Mouse (Mus musculus): Measurements from ENCODE around the gene Specc1l. TPM values are rescaled to one million over a fixed set of nuclear protein-coding genes. Genes with fewer than 3 reads are reported as not detected.
A peak's percentile ranks its signal among the peaks of the same experiment; 100 is the strongest.

Gene Specc1l
- total and polyA plus RNA-seq, 2 experiments = 5.3 to 10.8 TPM

DNA sequence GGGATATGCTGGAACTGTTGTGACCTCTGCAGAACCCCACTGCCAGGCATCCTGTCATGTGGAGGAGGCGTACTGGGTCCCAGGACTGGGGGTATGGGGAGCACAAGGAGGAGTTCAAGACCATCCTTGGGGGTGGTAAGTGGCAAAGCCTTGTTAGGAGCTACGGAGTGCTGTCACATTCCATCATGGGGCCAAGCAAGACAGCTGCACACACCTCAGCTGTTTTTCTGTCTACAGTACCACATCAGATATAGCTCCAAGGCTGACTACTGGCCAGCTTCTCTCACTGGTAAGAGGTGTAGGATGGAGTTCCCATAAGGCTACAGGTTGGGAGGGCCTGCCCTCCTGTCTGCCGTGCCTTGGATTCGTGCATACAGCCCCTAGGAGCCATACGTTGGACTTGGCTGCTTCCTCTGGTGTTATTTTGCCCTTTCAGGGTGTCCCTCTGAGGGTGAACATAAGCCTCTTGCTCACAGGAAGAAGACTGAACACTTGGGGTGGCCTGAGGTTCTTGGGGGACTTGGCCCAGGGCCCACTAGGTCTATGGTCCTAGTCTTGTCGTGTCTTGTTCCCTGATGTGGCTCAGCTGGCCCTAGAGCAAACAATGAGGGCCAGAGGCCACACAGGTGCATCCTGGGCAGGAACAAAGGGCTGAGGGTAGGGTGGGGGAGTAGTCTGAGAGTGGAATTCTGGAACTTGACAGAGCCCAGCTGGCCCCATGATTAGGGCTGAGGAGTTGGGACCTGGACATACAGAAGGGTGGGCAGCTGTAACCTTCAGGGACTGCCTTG is 102.5 kb downstream of the Specc1l start:
- no peaks in the 10 kb centered on the region for H3K79me2 ChIP-seq (ENCODE audit: control insufficient read depth, insufficient read depth, low read length)
- H3K36me3 ChIP-seq (ENCODE audit: control insufficient read depth, insufficient read depth, low read length) = peaks cover 4% of the 10 kb centered on the region; the same call in 1 of the 2 replicates
- no peak overlapping the region for H3K4me3 ChIP-seq (ENCODE audit: insufficient read depth, low read depth, low read length)
- WGBS = 56% methylated on average over 6 of the region's 6 CpGs
- H3K4me1 ChIP-seq (ENCODE audit: control insufficient read depth, insufficient read depth, low read length) = no peaks in the 10 kb centered on the region
- H3K9ac ChIP-seq (ENCODE audit: low read depth, low read length) = no peak overlapping the region
- no peak for DNase-seq (ENCODE audit: extremely low read depth, low read depth, low spot score)
- H3K27me3 ChIP-seq (ENCODE audit: control insufficient read depth, insufficient read depth, low read length) = peaks cover 5% of the 10 kb centered on the region; the same call in 1 of the 2 replicates
- no peak overlapping the region for H3K27ac ChIP-seq (replicated peaks; ENCODE audit: insufficient read depth, low read depth, low read length)
- TF ChIP-seq POLR2A (IDR thresholded peaks at IDR 0.05; ENCODE audit: extremely low read depth, insufficient read depth, low read length) = no peak
- no peak for TF ChIP-seq CTCF (IDR thresholded peaks at IDR 0.05; ENCODE audit: low read depth, low read length)

GRCm38 (mm10) chr10:75315756-75316155 is 103.9 kb downstream of the Specc1l start:
- Histone ChIP-seq H3K79me2 (ENCODE audit: control insufficient read depth, insufficient read depth, low read length) (no peaks in the 10 kb centered on the region; the same call in 1 of the 2 replicates), H3K4me3 (ENCODE audit: insufficient read depth, low read depth, low read length) (no peak overlapping the region), H3K27ac (replicated peaks; ENCODE audit: insufficient read depth, low read depth, low read length) (no peak overlapping the region), H3K27me3 (ENCODE audit: control insufficient read depth, insufficient read depth, low read length) (peaks cover 5% of the 10 kb centered on the region), H3K9ac (ENCODE audit: low read depth, low read length) (no peak overlapping the region), H3K4me1 (ENCODE audit: control insufficient read depth, insufficient read depth, low read length) (no peaks in the 10 kb centered on the region), H3K36me3 (ENCODE audit: control insufficient read depth, insufficient read depth, low read length) (no peaks in the 10 kb centered on the region; the same call in 1 of the 2 replicates)
- 78% methylated on average over 8 of the region's 8 CpGs for WGBS
- DNase-seq (ENCODE audit: extremely low read depth, low read depth, low spot score) = no peak
- no peak for TF ChIP-seq CTCF (IDR thresholded peaks at IDR 0.05; ENCODE audit: low read depth, low read length)
- no peak for TF ChIP-seq POLR2A (IDR thresholded peaks at IDR 0.05; ENCODE audit: extremely low read depth, insufficient read depth, low read length)

GRCm38 (mm10) chr10:75316472-75316871 is 104.6 kb downstream of the Specc1l start:
- H3K79me2 ChIP-seq (ENCODE audit: control insufficient read depth, insufficient read depth, low read length) = no peaks in the 10 kb centered on the region; the same call in 1 of the 2 replicates
- H3K27ac ChIP-seq (replicated peaks; ENCODE audit: insufficient read depth, low read depth, low read length) = no peak overlapping the region
- H3K36me3 ChIP-seq (ENCODE audit: control insufficient read depth, insufficient read depth, low read length) = no peaks in the 10 kb centered on the region
- no peak for DNase-seq (ENCODE audit: extremely low read depth, low read depth, low spot score)
- WGBS = 17% methylated on average over 8 of the region's 9 CpGs
- no peaks in the 10 kb centered on the region for H3K4me1 ChIP-seq (ENCODE audit: control insufficient read depth, insufficient read depth, low read length)
- TF ChIP-seq POLR2A (IDR thresholded peaks at IDR 0.05; ENCODE audit: extremely low read depth, insufficient read depth, low read length) (no peak), CTCF (IDR thresholded peaks at IDR 0.05; ENCODE audit: low read depth, low read length) (no peak)
- peaks cover 5% of the 10 kb centered on the region for H3K27me3 ChIP-seq (ENCODE audit: control insufficient read depth, insufficient read depth, low read length)
- H3K4me3 ChIP-seq (ENCODE audit: insufficient read depth, low read depth, low read length) = peak overlapping the region; percentile 67; the same call in 1 of the 2 replicates
- peak overlapping the region; percentile 24; the same call in 1 of the 2 replicates for H3K9ac ChIP-seq (ENCODE audit: low read depth, low read length)

DNA sequence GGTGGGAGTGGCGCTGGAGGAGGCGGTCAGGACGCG is 104.8 kb downstream of the Specc1l start, which contains the start of gene Adora2a:
Adora2a (plus strand) TSS at position 6 of the 36 bp plus-strand sequence.
- H3K27me3 ChIP-seq (ENCODE audit: control insufficient read depth, insufficient read depth, low read length) = peaks cover 5% of the 10 kb centered on the region
- DNase-seq (ENCODE audit: extremely low read depth, low read depth, low spot score) = no peak
- no peaks in the 10 kb centered on the region for H3K4me1 ChIP-seq (ENCODE audit: control insufficient read depth, insufficient read depth, low read length)
- peak within 1 kb of the TSS; percentile 33 for H3K27ac ChIP-seq (replicated peaks; ENCODE audit: insufficient read depth, low read depth, low read length)
- peak within 1 kb of the TSS; percentile 71 for H3K9ac ChIP-seq (ENCODE audit: low read depth, low read length)
- WGBS = 7% methylated on average over 4 of the region's 4 CpGs
- no peaks in the 10 kb centered on the region for H3K36me3 ChIP-seq (ENCODE audit: control insufficient read depth, insufficient read depth, low read length)
- TF ChIP-seq CTCF (IDR thresholded peaks at IDR 0.05; ENCODE audit: low read depth, low read length) = no peak
- TF ChIP-seq POLR2A (IDR thresholded peaks at IDR 0.05; ENCODE audit: extremely low read depth, insufficient read depth, low read length) = no peak
- no peaks in the 10 kb centered on the region; the same call in 1 of the 2 replicates for H3K79me2 ChIP-seq (ENCODE audit: control insufficient read depth, insufficient read depth, low read length)
- peak within 1 kb of the TSS; percentile 67 for H3K4me3 ChIP-seq (ENCODE audit: insufficient read depth, low read depth, low read length)

DNA sequence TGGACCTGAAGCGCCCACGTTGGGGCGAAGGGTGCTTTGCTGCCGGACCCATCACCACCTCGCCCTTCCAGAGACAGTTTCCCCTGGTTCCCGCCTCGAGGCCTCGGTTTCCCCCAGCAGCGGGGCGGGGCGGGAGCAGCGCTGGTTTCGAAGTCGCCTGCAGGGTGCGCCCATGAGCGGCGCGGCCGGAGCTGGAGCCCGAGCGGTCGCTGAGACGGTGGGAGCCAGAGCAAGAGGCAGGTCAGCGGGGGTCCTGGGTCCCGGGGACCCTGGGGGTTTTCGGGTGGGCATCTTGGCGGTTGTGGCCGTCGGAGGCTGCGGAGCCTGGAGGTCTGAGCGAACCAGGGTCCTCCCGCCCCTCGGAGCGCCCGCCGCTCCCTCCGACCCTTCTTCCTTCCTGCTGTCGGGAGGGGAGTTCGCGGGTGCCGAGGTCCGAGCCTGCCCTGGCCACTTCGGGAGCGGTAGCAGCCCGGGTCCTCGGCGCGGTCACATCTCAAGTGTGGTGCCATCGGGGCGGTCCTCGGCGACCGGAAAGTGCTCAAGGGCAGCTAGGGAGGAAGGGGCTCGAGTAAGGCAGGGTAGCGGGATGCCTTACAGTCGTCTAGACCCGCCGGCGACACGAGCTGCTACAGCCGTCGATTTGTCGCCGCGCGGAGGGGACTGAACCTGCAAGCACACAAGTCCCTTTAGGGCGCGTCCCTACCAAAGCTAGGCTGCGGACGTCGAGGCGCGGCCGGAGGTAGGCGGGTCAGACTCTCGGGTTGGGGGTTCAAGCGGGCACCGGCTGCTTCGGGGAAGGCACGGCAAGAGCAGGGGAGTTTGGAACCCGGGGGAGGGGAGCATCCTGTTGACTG is 105.3 kb downstream of the Specc1l start:
- H3K27ac ChIP-seq (replicated peaks; ENCODE audit: insufficient read depth, low read depth, low read length) = peak overlapping the region; percentile 33
- DNase-seq (ENCODE audit: extremely low read depth, low read depth, low spot score) = no peak
- under 1% methylated on average over 79 of the region's 81 CpGs for WGBS

More for the DNA sequence above, 105.3 kb downstream of the Specc1l start:
- peak overlapping the region; percentile 67 for H3K4me3 ChIP-seq (ENCODE audit: insufficient read depth, low read depth, low read length)
- H3K36me3 ChIP-seq (ENCODE audit: control insufficient read depth, insufficient read depth, low read length) = no peaks in the 10 kb centered on the region
- no peaks in the 10 kb centered on the region; the same call in 1 of the 2 replicates for H3K79me2 ChIP-seq (ENCODE audit: control insufficient read depth, insufficient read depth, low read length)
- H3K9ac ChIP-seq (ENCODE audit: low read depth, low read length) = peak overlapping the region; percentile 71
- H3K4me1 ChIP-seq (ENCODE audit: control insufficient read depth, insufficient read depth, low read length) = no peaks in the 10 kb centered on the region
- peaks cover 5% of the 10 kb centered on the region for H3K27me3 ChIP-seq (ENCODE audit: control insufficient read depth, insufficient read depth, low read length)
- TF ChIP-seq CTCF (IDR thresholded peaks at IDR 0.05; ENCODE audit: low read depth, low read length) (peak; percentile 72), POLR2A (IDR thresholded peaks at IDR 0.05; ENCODE audit: extremely low read depth, insufficient read depth, low read length) (no peak)

Data from liver, adult 2 months (tissue).